Mouse (Mus musculus) liver, embryonic 12.5 days (tissue): ENCODE data around the gene Gm9040. TPM values are rescaled to one million over a fixed set of nuclear protein-coding genes. Genes with fewer than 3 reads are reported as not detected.
"Not testable (repeated sequence)": the region's sequence is repeated elsewhere in the genome, so short reads cannot be mapped to it uniquely, and the experiment has no call there.

ENCODE experiments used
- ATAC-seq: fragments of 200-750 bp; cut with Nextera tagmentation; 2 replicates; pipeline ENCODE4 v1.8.0; 2017; ENCODE audit warnings: moderate number of reproducible peaks, mild to moderate bottlenecking, moderate library complexity
- H3K27ac ChIP-seq: fragments of 300-500 bp; sonication (generic); 2 replicates; pipeline ENCODE4 v1.5.1; 2016; ENCODE audit warnings: mild to moderate bottlenecking
- H3K27me3 ChIP-seq: fragments of 300-500 bp; sonication (generic); replicated peaks from 2 replicates; pipeline ENCODE4 v1.6.1; 2016; ENCODE audit warnings: mild to moderate bottlenecking, moderate library complexity
- H3K36me3 ChIP-seq: fragments of 300-500 bp; sonication (generic); 2 replicates; pipeline ENCODE4 v1.6.1; 2016; ENCODE audit warnings: mild to moderate bottlenecking, moderate library complexity
- H3K4me1 ChIP-seq: fragments of 300-500 bp; sonication (generic); 2 replicates; pipeline ENCODE4 v1.6.1; 2016
- H3K4me2 ChIP-seq: fragments of 300-500 bp; sonication (generic); 2 replicates; pipeline ENCODE4 v1.6.1; 2016; ENCODE audit warnings: mild to moderate bottlenecking, moderate library complexity
- H3K4me3 ChIP-seq: fragments of 300-500 bp; sonication (generic); 2 replicates; pipeline ENCODE4 v1.5.1; 2016; ENCODE audit warnings: mild to moderate bottlenecking, moderate library complexity
- H3K9ac ChIP-seq: fragments of 300-500 bp; sonication (generic); 2 replicates; pipeline ENCODE4 v1.6.1; 2016; ENCODE audit warnings: mild to moderate bottlenecking, moderate library complexity
- H3K9me3 ChIP-seq: fragments of 300-500 bp; sonication (generic); replicated peaks from 2 replicates; pipeline ENCODE4 v1.6.1; 2016; ENCODE audit warnings: mild to moderate bottlenecking, moderate library complexity
- WGBS: fragments of 180-500 bp; shearing (Covaris S2); methylation state at CpG from one replicate; pipeline ENCODE4 v1.1.7; 2016; ENCODE audit not compliant: insufficient replicate concordance; 5-methylcytosine and 5-hydroxymethylcytosine counted together
- polyA plus RNA-seq: library from polyadenylated mRNA; unstranded; fragments of >200 nt; fragmentation: Nextera tagmentation; extraction: Ambion mirVana; gene quantifications from 2 replicates; pipeline ENCODE4 v1.2.1, GENCODE M21; 2016

Gm9040 gene
- polyA plus RNA-seq = not detected in 2 replicates

- not testable (repeated sequence) for H3K36me3 ChIP-seq, ATAC-seq
- WGBS = no CpG with 5 or more reads among the region's 11 CpGs
Measured at GRCm38 (mm10) chr10:118326869-118327268, at the start of gene Gm9040. Gm9040 (minus strand) TSS chr10:118326969.

GRCm38 (mm10) chr10:118370443-118370842, 43.7 kb upstream of the Gm9040 start:
- Histone ChIP-seq H3K27me3 (no peaks in the 10 kb centered on the region), H3K27ac (no peak overlapping the region), H3K4me3 (no peak overlapping the region), H3K4me1 (no peaks in the 10 kb centered on the region), H3K4me2 (no peak overlapping the region), H3K9me3 (no peaks in the 10 kb centered on the region), H3K36me3 (no peaks in the 10 kb centered on the region), H3K9ac (no peak overlapping the region)
- peak; percentile 32; the same call in 1 of the 2 replicates for ATAC-seq
- WGBS = 7% methylated on average over 10 of the region's 10 CpGs

More at GRCm38 (mm10) chr10:118326869-118327268, at the start of gene Gm9040:
- H3K27ac ChIP-seq, H3K4me1 ChIP-seq, H3K4me3 ChIP-seq, H3K9ac ChIP-seq, H3K27me3 ChIP-seq, H3K9me3 ChIP-seq, H3K4me2 ChIP-seq: not testable (repeated sequence)

GRCm38 (mm10) chr10:118369518-118369917, 42.7 kb upstream of the Gm9040 start:
- no peaks in the 10 kb centered on the region for H3K27me3 ChIP-seq
- WGBS = 80% methylated on average over 9 of the region's 9 CpGs
- ATAC-seq = no peak
- H3K4me1 ChIP-seq = no peaks in the 10 kb centered on the region
- H3K27ac ChIP-seq = no peak overlapping the region
- H3K4me3 ChIP-seq = no peak overlapping the region
- no peaks in the 10 kb centered on the region for H3K9me3 ChIP-seq
- H3K36me3 ChIP-seq = no peaks in the 10 kb centered on the region
- no peak overlapping the region for H3K4me2 ChIP-seq
- H3K9ac ChIP-seq = no peak overlapping the region

- H3K4me2 ChIP-seq, ATAC-seq, H3K36me3 ChIP-seq, H3K4me3 ChIP-seq, H3K27me3 ChIP-seq, H3K9ac ChIP-seq, H3K27ac ChIP-seq, H3K4me1 ChIP-seq, H3K9me3 ChIP-seq: not testable (repeated sequence)
- WGBS = 86% methylated on average over 1 of the region's 11 CpGs
Measured at GRCm38 (mm10) chr10:118354005-118354404, 27.2 kb upstream of the Gm9040 start, which contains the start of gene Gm9049. Gm9049 (minus strand) TSS chr10:118354105.

GRCm38 (mm10) chr10:118348579-118348978, 21.8 kb upstream of the Gm9040 start, which contains the start of gene Gm9048:
Gm9048 (minus strand) TSS chr10:118348679.
- H3K27me3 ChIP-seq, H3K36me3 ChIP-seq, H3K27ac ChIP-seq, H3K9me3 ChIP-seq, H3K4me2 ChIP-seq, H3K4me1 ChIP-seq, H3K9ac ChIP-seq, H3K4me3 ChIP-seq, ATAC-seq: not testable (repeated sequence)
- 33% methylated on average over 1 of the region's 14 CpGs for whole genome bisulfite sequencing

- H3K27me3 ChIP-seq, H3K9ac ChIP-seq, H3K9me3 ChIP-seq, H3K4me2 ChIP-seq, ATAC-seq, H3K4me1 ChIP-seq, H3K36me3 ChIP-seq, H3K27ac ChIP-seq, H3K4me3 ChIP-seq: not testable (repeated sequence)
- WGBS = no CpG with 5 or more reads among the region's 14 CpGs
Measured at GRCm38 (mm10) chr10:118343155-118343554, 16.4 kb upstream of the Gm9040 start, which contains the start of gene Gm9046. Gm9046 (minus strand) TSS chr10:118343255.

- not testable (repeated sequence) for H3K4me2 ChIP-seq, H3K9me3 ChIP-seq, H3K9ac ChIP-seq, H3K4me3 ChIP-seq, H3K4me1 ChIP-seq, H3K27me3 ChIP-seq, ATAC-seq, H3K36me3 ChIP-seq, H3K27ac ChIP-seq
- no CpG with 5 or more reads among the region's 14 CpGs for WGBS
Measured at GRCm38 (mm10) chr10:118337731-118338130, 11.0 kb upstream of the Gm9040 start, which contains the start of gene Gm9045. Gm9045 (minus strand) TSS chr10:118337831.

GRCm38 (mm10) chr10:118332308-118332707, 5.5 kb upstream of the Gm9040 start, which contains the start of gene Gm9044:
Gm9044 (minus strand) TSS chr10:118332408.
- not testable (repeated sequence) for H3K27me3 ChIP-seq, H3K9me3 ChIP-seq, H3K27ac ChIP-seq, H3K4me1 ChIP-seq, H3K4me3 ChIP-seq, H3K9ac ChIP-seq, ATAC-seq, H3K4me2 ChIP-seq, H3K36me3 ChIP-seq
- WGBS = no CpG with 5 or more reads among the region's 14 CpGs

GRCm38 (mm10) chr10:118319024-118319423, 7.7 kb downstream of the Gm9040 start:
- H3K36me3 ChIP-seq = no peaks in the 10 kb centered on the region
- no peaks in the 10 kb centered on the region for H3K9me3 ChIP-seq
- H3K27ac ChIP-seq = no peak overlapping the region
- no peak overlapping the region for H3K4me2 ChIP-seq
- H3K9ac ChIP-seq = no peak overlapping the region
- no peak overlapping the region for H3K4me3 ChIP-seq
- 30% methylated on average over 8 of the region's 8 CpGs for WGBS
- no peak for ATAC-seq
- H3K4me1 ChIP-seq = no peaks in the 10 kb centered on the region
- no peaks in the 10 kb centered on the region for H3K27me3 ChIP-seq

- H3K27ac ChIP-seq, H3K4me1 ChIP-seq, H3K9me3 ChIP-seq, H3K4me2 ChIP-seq, ATAC-seq, H3K9ac ChIP-seq, H3K36me3 ChIP-seq, H3K4me3 ChIP-seq, H3K27me3 ChIP-seq: not testable (repeated sequence)
- WGBS = 33% methylated on average over 2 of the region's 2 CpGs
Measured at GRCm38 (mm10) chr10:118302133-118302532, 24.6 kb downstream of the Gm9040 start.

GRCm38 (mm10) chr10:118294938-118295337, 31.8 kb downstream of the Gm9040 start, which contains the start of gene Iltifb:
Iltifb (minus strand) TSS chr10:118295038.
- no peaks in the 10 kb centered on the region for H3K27me3 ChIP-seq
- no peak within 1 kb of the TSS for H3K27ac ChIP-seq
- 74% methylated on average over 6 of the region's 6 CpGs for WGBS
- no peak within 1 kb of the TSS for H3K4me2 ChIP-seq
- no peaks in the 10 kb centered on the region for H3K4me1 ChIP-seq
- H3K9ac ChIP-seq = no peak within 1 kb of the TSS
- H3K4me3 ChIP-seq = no peak within 1 kb of the TSS
- H3K9me3 ChIP-seq = no peaks in the 10 kb centered on the region
- H3K36me3 ChIP-seq = no peaks in the 10 kb centered on the region
- ATAC-seq = no peak

GRCm38 (mm10) chr10:118283016-118283415, 43.8 kb downstream of the Gm9040 start:
- H3K9me3 ChIP-seq, H3K27ac ChIP-seq, H3K4me1 ChIP-seq, H3K9ac ChIP-seq, H3K4me3 ChIP-seq, H3K27me3 ChIP-seq, H3K4me2 ChIP-seq, H3K36me3 ChIP-seq, ATAC-seq: not testable (repeated sequence)
- 75% methylated on average over 1 of the region's 5 CpGs for WGBS

- H3K4me2 ChIP-seq, H3K36me3 ChIP-seq, H3K9me3 ChIP-seq, H3K4me3 ChIP-seq, ATAC-seq, H3K9ac ChIP-seq, H3K27me3 ChIP-seq, H3K4me1 ChIP-seq, H3K27ac ChIP-seq: not testable (repeated sequence)
- 80% methylated on average over 7 of the region's 7 CpGs for WGBS
Measured at GRCm38 (mm10) chr10:118282565-118282964, 44.2 kb downstream of the Gm9040 start.
